Mouse (Mus musculus) kidney, embryonic 14.5 days (tissue): ENCODE results near the gene Rpl9. TPM values are rescaled to one million over a fixed set of nuclear protein-coding genes. Genes with fewer than 3 reads are reported as not detected.

ENCODE experiments used
- ATAC-seq: fragments of 200-750 bp; cut with Nextera tagmentation; 2 replicates; pipeline ENCODE4 v1.8.0; 2017; ENCODE audit warnings: moderate number of reproducible peaks, mild to moderate bottlenecking, moderate TSS enrichment, moderate library complexity; ENCODE audit not compliant: low FRiP score, low TSS enrichment
- H3K27ac ChIP-seq: fragments of 300-500 bp; sonication (generic); 2 replicates; pipeline ENCODE4 v1.5.1; 2014; ENCODE audit warnings: low read depth, mild to moderate bottlenecking, low read length, moderate library complexity, mixed read lengths
- H3K27me3 ChIP-seq: fragments of 300-500 bp; sonication (generic); 2 replicates; pipeline ENCODE4 v1.6.1; 2014; ENCODE audit warnings: mild to moderate bottlenecking, low read length; ENCODE audit not compliant: control insufficient read depth, insufficient read depth
- H3K36me3 ChIP-seq: fragments of 300-500 bp; sonication (generic); 2 replicates; pipeline ENCODE4 v1.6.1; 2014; ENCODE audit warnings: low read length, mixed read lengths; ENCODE audit not compliant: control insufficient read depth, insufficient read depth
- H3K4me1 ChIP-seq: fragments of 300-500 bp; sonication (generic); 2 replicates; pipeline ENCODE4 v1.6.1; 2014; ENCODE audit warnings: low read length, mixed read lengths; ENCODE audit not compliant: control insufficient read depth, insufficient read depth
- H3K4me2 ChIP-seq: fragments of 300-500 bp; sonication (generic); replicated peaks from 2 replicates; pipeline ENCODE4 v1.6.1; 2014; ENCODE audit warnings: low read depth, mild to moderate bottlenecking, low read length
- H3K4me3 ChIP-seq: fragments of 300-500 bp; sonication (generic); 2 replicates; pipeline ENCODE4 v1.5.1; 2014; ENCODE audit warnings: mild to moderate bottlenecking, low read length
- H3K9ac ChIP-seq: fragments of 300-500 bp; sonication (generic); 2 replicates; pipeline ENCODE4 v1.6.1; 2014; ENCODE audit warnings: low read depth, mild to moderate bottlenecking, low read length, moderate library complexity
- H3K9me3 ChIP-seq: fragments of 300-500 bp; sonication (generic); 2 replicates; pipeline ENCODE4 v1.6.1; 2016; ENCODE audit warnings: low read length; ENCODE audit not compliant: control insufficient read depth
- WGBS: fragments of 180-500 bp; shearing (Covaris S2); extraction: QIAGEN DNeasy Blood & Tissue Kit; methylation state at CpG from one replicate; pipeline ENCODE4 v1.1.7; 2014; 5-methylcytosine and 5-hydroxymethylcytosine counted together
- polyA plus RNA-seq: library from polyadenylated mRNA; unstranded; fragments of >200 nt; fragmentation: Nextera tagmentation; extraction: Ambion mirVana; gene quantifications from 2 replicates; pipeline ENCODE4 v1.2.1, GENCODE M21; 2014

Gene Rpl9
- 1,219 and 1,442 TPM in 2 replicates for polyA plus RNA-seq

DNA sequence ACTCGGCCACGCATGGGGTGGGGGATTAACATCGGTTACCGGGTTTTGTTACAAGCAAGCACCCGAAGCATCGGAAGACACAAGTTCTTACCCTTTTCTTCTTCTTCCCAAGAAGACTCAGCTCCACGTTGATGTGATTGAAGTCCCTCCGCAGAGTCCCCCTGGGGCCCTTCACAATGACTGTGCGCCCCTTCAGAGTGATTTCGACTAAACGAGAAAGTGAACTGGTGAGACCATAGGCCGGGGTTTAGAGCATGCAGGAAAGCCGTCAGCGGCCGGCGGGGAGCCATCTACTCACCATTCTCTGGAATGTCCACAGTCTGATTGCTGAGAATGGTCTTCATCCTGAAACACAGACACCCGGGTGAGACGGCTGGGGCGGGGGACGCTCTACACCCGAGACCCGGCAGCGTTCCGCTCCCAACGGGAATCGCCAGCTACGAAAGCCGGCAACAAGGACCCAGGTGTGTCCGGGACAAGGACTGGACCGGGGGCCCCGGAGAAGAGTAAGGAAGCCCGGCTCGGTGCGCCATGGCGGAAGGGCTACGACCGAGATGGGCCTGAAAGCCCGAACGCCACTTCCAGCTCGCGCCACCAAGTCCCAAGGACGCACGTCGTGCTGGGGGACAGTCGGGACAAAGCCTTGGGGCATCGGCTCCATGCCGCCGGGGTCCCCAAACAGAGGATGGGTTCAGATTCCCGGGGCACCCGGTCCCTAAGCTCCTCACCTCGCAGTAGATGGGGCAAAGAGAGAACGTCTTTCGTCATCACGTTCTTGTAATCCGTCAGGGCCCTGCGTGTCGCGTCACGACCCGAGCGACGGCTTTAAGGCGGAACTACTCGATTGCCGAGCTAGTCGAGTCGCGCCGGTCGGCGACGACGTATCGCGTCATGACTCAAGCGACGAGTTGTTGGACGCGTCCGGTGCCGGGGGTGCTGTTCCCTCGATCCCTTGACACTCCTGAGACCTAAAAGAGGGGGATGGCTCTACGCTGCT, at the start of gene Rpl9, which contains the start of gene Lias:
Gene Rpl9 (minus strand): TSS at position 797 of the 997 bp plus-strand sequence.
Gene Lias (plus strand): TSS at position 850 of the 997 bp plus-strand sequence.
- under 1% methylated on average over 81 of the region's 83 CpGs for WGBS
- peaks cover 8% of the 10 kb centered on the region; the same call in 1 of the 2 replicates for H3K4me1 ChIP-seq
- H3K27ac ChIP-seq, result peak within 1 kb of the TSS; percentile 74
- peak within 1 kb of the TSS; percentile 71 for H3K4me3 ChIP-seq
- peak; percentile 97 for ATAC-seq
- no peaks in the 10 kb centered on the region for H3K27me3 ChIP-seq
- peak within 1 kb of the TSS; percentile 95 for H3K9ac ChIP-seq
- H3K9me3 ChIP-seq, result no peaks in the 10 kb centered on the region
- peaks cover 44% of the 10 kb centered on the region for H3K36me3 ChIP-seq
- peak within 1 kb of the TSS; percentile 89 for H3K4me2 ChIP-seq

DNA sequence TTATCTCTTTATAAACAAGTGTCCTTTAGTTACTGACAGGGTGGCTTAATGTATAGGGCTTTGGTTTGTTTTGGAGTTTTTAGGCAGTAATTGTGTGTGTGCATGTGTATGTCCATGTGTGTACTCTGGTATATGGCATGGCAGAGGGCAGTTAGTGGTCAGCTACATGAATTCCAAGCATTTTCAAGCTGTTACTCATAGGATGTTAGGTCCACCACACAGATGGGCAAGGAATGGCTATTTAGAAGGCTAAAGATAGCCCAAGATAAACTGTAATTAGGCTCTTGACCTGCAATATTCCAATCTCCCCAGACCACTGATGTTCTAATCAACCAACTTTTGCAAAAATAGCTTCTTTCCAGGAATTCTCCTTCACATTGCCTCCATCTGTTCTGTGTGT, 46.8 kb upstream of the Rpl9 start:
- Histone ChIP-seq H3K9ac (no peak overlapping the region), H3K4me2 (no peak overlapping the region), H3K4me1 (peaks cover 8% of the 10 kb centered on the region; the same call in 1 of the 2 replicates), H3K9me3 (no peaks in the 10 kb centered on the region), H3K27ac (no peak overlapping the region), H3K4me3 (no peak overlapping the region), H3K36me3 (no peaks in the 10 kb centered on the region), H3K27me3 (no peaks in the 10 kb centered on the region)
- ATAC-seq, result no peak

DNA sequence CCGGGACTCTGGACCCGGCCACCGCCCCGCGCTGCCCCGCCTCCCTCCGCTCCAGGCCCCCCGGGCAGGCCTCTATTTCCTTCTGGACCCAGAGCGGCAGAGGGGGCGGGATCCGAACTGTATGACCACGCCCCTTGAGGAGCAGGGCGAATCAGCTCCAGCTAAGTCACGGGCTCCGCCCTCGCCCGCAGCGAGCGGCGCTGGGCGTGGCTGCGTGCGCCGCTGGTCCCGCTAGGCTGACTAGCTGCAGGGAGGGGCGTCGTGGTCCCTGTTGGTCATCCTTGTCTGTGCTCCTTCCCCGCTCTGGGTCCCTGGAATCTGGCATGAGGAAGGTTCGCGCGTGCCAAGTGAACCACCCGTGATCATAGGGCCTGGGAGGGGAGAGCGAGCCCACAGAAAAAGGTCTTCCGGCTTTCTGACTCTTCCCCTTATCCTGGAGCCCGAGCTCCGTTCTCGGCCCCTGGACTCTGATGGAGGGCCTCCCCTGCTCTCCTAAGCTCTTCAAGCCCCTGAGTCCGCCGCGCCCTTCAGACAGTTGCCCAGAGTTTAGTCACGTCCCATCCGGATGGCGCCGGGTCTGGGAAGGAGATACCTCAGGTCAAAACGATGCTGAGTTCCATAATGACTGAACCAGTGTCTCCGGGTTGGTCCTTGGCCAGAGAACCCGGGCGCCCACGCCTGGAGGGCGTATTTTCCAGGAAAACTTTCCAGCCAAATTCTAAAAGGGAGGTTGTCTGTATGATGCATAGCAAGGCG, 44.7 kb upstream of the Rpl9 start, which contains the start of gene Ugdh:
Gene Ugdh (minus strand): TSS at position 144 of the 756 bp plus-strand sequence.
- Histone ChIP-seq H3K4me3 (peak within 1 kb of the TSS; percentile 77), H3K27ac (peak within 1 kb of the TSS; percentile 91), H3K36me3 (no peaks in the 10 kb centered on the region), H3K9ac (peak within 1 kb of the TSS; percentile 70), H3K27me3 (no peaks in the 10 kb centered on the region), H3K4me1 (peaks cover 8% of the 10 kb centered on the region; the same call in 1 of the 2 replicates), H3K4me2 (peak within 1 kb of the TSS; percentile 75), H3K9me3 (no peaks in the 10 kb centered on the region)
- ATAC-seq, result peak; percentile 98
- WGBS, result under 1% methylated on average over 51 of the region's 51 CpGs

DNA sequence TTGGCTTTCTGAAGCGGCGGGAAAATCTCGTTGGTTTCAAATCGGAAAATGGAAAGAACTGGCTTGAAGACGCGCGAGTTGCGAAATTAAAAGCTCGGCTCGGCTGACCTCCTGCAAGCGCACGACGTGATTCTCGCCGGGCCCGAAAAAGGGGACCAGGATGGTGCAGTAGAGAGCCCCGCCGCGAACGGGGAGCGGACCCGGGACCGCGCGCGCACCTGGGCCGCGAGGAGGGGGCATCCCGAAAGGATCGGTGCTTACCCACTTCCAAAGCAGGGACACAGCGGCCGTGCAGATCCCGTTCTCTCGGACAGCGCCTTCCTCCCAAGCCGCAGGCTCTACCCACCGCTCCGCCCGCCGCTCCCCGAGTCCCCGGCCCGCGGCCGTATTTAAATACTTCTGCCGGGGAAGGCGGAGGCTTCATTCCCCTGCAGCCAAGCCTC, 44.1 kb upstream of the Rpl9 start:
- H3K4me2 ChIP-seq, result peak overlapping the region; percentile 75
- no peak for ATAC-seq
- peak overlapping the region; percentile 77 for H3K4me3 ChIP-seq
- no peaks in the 10 kb centered on the region for H3K27me3 ChIP-seq
- no peaks in the 10 kb centered on the region for H3K36me3 ChIP-seq
- no peaks in the 10 kb centered on the region for H3K9me3 ChIP-seq
- H3K9ac ChIP-seq, result peak overlapping the region; percentile 70
- peaks cover 8% of the 10 kb centered on the region; the same call in 1 of the 2 replicates for H3K4me1 ChIP-seq
- WGBS, result 2% methylated on average over 45 of the region's 47 CpGs
- peak overlapping the region; percentile 91; the same call in 1 of the 2 replicates for H3K27ac ChIP-seq

DNA sequence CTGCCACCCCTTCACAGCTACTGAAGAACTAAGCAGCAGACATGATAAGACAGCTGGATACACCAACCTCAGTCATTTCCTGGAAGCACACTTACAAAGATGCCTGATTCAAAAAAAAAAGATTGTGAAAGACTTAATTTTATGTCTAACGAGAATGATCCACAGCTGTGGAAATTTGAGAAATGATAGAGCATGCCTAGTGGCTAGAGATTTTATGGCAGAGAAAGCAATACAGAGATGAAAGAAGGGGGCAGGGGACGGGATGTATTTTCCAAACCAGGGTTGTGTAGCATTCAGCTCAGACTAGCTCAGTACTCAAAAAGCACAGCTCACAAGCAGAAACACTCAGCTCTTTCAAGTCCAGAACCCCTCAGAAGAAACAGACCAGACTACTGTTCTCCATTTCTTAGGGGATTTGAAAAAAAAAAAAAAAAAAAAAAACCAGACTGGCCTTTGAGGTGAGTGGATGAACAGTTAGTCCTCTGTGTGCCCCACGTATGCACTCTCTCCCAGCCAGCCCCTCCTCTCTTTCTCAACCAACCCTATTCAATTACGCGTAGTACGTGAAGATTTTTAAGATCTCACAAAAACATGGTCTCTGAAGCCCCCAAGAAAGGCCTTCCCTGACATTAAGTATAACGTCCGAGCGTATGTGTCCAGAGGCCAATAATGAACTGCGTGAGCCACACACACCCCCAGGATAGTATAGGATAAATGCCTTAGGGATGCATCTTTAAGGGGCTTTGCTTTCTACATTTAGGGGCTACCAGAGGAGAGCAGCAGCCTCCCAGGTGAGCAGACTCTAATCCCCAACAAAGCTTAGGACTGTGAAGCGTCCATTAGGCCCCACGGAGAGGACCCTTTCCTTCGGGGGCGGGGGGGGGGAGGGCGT, 43.5 kb upstream of the Rpl9 start:
- 4% methylated on average over 15 of the region's 15 CpGs for WGBS
- H3K9me3 ChIP-seq, result no peaks in the 10 kb centered on the region
- peak overlapping the region; percentile 70 for H3K9ac ChIP-seq
- H3K36me3 ChIP-seq, result no peaks in the 10 kb centered on the region
- no peaks in the 10 kb centered on the region for H3K27me3 ChIP-seq
- H3K4me2 ChIP-seq, result peak overlapping the region; percentile 75
- ATAC-seq, result no peak
- H3K4me3 ChIP-seq, result peak overlapping the region; percentile 77
- peaks cover 8% of the 10 kb centered on the region; the same call in 1 of the 2 replicates for H3K4me1 ChIP-seq
- peak overlapping the region; percentile 91; the same call in 1 of the 2 replicates for H3K27ac ChIP-seq

DNA sequence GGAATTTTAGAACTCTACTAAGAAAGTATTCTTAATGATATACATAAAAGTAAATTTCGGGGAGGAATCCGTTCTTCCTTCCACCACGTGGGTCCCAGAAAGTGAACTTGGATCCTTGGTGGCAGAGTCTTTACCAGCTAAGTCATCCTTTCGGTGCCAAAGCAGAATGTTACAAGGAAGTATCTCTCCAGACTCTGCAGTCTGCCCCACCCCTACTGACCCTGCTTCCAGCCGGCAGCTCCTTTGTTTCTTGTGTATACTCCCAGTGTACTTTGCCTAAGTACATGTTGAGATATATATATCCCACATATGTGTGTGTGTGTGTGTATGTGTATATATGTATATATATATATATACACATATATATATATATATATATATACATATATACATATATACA, 38.2 kb upstream of the Rpl9 start:
- Histone ChIP-seq H3K36me3 (peaks cover 8% of the 10 kb centered on the region; the same call in 1 of the 2 replicates), H3K27me3 (no peaks in the 10 kb centered on the region), H3K9me3 (no peaks in the 10 kb centered on the region), H3K27ac (no peak overlapping the region), H3K4me1 (0 out of 2 replicates have a peak, but pooled peaks cover 2% of the 10 kb centered on the region), H3K9ac (no peak overlapping the region), H3K4me3 (no peak overlapping the region), H3K4me2 (no peak overlapping the region)
- no peak for ATAC-seq
- 95% methylated on average over 5 of the region's 5 CpGs for WGBS

DNA sequence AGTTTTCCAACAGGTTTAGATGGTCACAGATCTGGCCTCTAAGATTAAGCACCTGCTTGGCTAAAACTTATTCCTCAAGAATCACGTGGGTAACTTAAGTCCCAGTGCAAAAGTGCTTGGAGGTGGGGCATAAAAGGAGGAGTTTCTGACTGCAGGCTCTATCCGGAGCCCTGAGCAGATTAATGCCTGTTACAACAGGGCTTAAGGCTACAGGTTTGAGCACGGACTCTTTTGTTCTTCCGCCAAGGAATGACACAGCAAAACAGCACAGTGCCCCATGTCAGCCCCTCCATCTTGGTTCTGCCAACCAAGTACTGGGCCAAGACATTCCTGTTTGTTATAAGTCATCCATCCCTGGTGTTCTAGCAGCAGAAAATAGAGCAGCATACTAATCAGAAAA, 37.1 kb upstream of the Rpl9 start:
- no peaks in the 10 kb centered on the region for H3K27me3 ChIP-seq
- H3K9me3 ChIP-seq, result no peaks in the 10 kb centered on the region
- H3K36me3 ChIP-seq, result peaks cover 11% of the 10 kb centered on the region; the same call in 1 of the 2 replicates
- H3K4me2 ChIP-seq, result no peak overlapping the region
- WGBS, result 52% methylated on average over 4 of the region's 4 CpGs
- H3K27ac ChIP-seq, result no peak overlapping the region
- H3K9ac ChIP-seq, result no peak overlapping the region
- ATAC-seq, result no peak
- no peak overlapping the region for H3K4me3 ChIP-seq
- H3K4me1 ChIP-seq, result 0 out of 2 replicates have a peak, but pooled peaks cover 2% of the 10 kb centered on the region

DNA sequence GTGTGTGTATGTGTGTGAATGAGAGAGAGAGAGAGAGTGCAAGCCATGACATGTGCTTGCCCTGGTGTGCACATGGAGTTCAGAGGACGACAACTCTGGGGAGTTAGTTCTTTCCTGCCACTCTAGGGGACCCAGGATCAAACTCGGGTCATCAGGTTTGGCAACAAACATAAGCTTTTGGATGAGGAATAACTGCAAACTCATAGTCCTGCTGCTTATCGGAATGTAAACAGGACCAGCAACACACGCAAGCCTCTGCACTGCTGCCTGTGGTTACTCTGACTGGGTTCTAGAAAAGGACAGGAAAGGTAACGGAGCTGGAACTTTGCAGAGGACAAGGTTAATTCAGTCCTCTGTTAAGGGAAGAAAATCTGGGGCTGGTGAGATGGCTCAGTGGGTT, 34.0 kb upstream of the Rpl9 start:
- H3K4me2 ChIP-seq, result no peak overlapping the region
- no peaks in the 10 kb centered on the region for H3K27me3 ChIP-seq
- no peak for ATAC-seq
- 91% methylated on average over 5 of the region's 5 CpGs for WGBS
- 0 out of 2 replicates have a peak, but pooled peaks cover 2% of the 10 kb centered on the region for H3K4me1 ChIP-seq
- H3K4me3 ChIP-seq, result no peak overlapping the region
- H3K9me3 ChIP-seq, result no peaks in the 10 kb centered on the region
- no peak overlapping the region for H3K27ac ChIP-seq
- peaks cover 28% of the 10 kb centered on the region; the same call in 1 of the 2 replicates for H3K36me3 ChIP-seq
- no peak overlapping the region for H3K9ac ChIP-seq
